Mouse (Mus musculus) ES-CJ7 (cell line): ENCODE data around the gene Plekho1.
"Not testable (repeated sequence)": the region's sequence is repeated elsewhere in the genome, so short reads cannot be mapped to it uniquely, and the experiment has no call there.

Source experiments
- DNase-seq: peaks from one replicate; pipeline ENCODE4 v3.0.0; 2011; ENCODE audit warnings: low read depth, low spot score

The Plekho1 gene

DNA sequence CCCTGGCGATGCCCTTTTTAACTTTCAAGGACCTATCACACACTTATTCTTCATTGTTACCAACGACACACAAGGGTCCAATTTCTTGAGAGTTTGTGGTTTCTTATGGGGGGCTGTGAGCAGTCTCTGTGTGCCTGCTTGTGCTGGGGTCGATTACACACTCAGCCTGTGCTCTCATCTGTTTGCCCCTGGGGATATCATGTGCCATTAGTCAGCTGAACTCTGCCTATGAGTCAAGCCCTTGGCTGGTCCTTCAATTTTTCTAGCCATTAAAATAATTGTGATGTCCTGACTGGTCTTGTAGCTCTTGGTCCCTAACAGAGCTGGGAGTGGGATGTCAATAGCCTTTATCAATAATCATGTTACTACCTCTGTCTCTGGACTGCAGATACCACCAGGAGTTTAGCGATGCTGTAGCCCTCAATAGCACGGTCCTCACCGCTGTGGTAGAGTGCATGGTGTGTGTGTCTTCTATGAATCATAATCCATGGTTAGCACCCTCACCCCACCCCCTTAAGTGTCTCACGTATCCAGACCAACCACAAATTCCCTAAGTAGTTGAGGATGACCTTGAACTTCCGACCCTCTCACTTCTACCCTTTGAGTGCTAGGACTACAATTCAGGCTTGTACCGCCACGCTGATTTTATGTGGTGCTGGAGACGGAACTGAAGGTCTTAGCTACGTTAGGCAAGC lies 15.4 kb downstream of the Plekho1 start:
- no peak for DNase-seq

DNA sequence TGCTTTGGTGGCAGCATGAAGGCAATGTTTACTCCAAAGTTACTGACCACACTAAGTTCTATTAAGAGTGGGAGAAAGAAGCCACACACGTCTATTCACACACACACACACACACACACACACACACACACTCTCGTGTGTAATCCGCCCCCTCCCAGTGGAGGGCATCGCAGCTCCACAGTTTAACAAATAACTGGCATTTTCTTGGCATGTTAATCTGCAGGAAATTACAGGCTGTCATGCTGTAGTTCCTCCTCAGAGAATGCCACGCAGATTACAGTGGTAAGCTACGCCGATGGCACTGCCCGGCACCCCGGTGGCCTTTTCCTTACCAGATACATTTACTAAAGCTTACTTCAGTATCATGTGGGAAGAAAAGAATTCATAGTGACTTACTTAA lies 17.5 kb downstream of the Plekho1 start:
- DNase-seq: no peak

DNA sequence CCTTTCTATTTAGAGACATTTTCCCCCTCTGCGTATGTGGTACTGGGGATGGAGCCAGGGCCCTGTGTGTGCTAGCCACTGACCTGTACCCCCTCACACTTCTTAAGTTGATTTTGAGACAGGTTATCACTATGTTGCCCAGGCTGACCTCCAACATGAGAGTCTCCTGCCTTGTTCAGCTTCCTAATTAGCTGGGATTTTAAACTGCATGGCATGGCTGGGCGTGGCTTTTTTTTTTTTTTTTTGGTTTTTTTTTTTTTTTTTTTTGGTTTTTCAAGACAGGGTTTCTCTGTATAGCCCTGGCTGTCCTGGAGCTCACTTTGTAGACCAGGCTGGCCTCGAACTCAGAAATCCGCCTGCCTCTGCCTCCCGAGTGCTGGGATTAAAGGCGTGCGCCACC lies 18.2 kb downstream of the Plekho1 start:
- not testable (repeated sequence) for DNase-seq

DNA sequence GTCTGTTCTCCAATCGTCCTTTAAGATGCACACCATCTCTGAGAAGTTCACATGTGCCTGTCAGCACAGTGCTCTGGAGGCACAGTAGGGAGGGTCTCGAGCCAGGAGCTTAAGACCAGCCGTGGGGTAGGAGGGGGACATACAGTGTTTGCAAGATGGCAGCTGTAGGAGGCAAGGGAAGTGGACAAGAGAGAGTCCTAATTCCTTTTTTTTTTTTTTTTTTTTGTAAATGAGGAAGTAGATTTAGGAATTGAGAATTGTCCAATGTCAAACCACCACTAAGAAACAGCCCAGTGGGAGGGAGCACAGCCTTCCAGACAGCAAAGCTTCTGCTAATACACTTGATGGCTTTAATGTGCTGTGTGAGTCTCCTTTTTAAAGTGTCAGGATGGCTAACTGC lies 18.7 kb downstream of the Plekho1 start:
- no peak for DNase-seq

DNA sequence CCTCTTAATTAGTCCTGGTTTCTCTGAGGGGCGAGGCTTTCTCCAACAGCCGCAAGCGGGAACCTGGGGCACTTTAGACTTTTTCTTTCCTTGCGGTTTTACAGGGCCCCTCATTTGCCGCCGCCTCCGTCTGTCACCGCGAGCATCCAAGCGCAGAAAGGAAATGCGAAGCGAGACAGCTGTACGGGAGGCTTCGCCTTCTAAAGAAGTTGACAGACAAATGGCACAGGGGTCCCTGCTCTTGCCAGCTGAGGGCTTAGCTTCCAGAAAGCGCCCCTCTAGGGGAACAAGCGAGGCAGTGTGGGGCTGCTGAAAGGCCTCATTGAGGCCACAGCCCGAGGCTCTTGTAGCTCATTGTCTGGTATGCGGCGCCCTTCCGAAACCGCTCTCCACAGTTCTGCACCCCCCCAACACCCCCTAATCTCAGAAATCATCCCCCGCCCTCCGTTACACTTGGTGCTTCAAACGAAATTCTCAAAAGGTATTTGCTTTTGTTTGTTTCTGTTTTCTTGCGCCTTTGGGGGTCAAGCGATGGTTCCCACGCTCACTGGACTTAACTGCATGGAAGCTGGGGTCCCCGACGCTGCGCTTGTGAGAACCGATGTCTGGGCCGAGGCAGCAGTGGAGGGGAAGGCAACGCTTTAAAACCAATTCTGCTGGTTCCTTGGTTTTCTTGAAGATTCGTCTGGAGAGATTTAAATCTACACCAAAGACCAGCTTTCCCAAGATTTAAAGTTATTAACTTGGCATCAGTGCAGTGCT lies 22.7 kb downstream of the Plekho1 start:
- no peak for DNase-seq

DNA sequence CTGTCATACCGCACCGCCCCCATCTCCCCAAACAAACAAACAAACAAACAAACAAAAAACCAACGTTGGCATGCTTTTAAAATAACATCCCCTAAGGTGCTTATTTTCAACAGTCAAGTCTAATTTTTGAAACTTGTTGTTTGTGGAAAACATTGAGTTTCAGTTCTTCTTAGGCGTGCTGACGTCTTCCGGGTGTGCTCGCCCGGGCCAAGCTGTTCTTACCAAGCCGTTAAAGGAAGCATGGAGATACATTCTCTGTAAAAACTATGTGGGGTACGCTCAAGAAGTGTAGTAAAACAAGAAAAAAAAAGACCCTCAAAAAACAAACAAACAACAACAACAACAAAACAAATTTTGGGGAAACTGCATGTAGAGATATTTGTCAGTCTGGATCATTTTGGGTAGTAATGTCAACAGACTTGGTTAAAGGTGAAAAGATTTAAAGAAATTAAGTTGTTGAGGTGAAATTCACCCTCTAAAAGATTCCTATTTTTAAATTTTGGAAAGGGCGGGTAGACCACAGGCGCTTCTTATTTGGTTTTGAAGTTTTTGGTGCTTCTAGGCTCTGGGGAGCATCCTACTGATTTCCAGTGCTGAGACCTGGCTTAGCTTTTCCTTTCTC lies 23.4 kb downstream of the Plekho1 start:
- DNase-seq: no peak

DNA sequence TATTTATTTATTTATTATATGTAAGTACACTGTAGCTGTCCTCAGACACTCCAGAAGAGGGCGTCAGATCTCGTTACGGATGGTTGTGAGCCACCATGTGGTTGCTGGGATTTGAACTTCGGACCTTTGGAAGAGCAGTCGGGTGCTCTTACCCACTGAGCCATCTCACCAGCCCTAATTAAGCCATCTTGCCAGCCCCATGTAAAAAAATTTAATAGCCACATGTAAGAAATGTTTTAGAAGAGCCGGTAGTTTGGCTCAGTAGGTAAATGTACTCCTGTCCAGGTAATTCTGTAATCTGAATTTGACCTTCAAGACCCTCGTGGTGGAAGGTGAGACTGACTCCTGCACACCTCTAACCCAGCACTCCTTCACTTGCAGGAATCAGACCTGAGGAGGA lies 25.1 kb downstream of the Plekho1 start:
- not testable (repeated sequence) for DNase-seq

DNA sequence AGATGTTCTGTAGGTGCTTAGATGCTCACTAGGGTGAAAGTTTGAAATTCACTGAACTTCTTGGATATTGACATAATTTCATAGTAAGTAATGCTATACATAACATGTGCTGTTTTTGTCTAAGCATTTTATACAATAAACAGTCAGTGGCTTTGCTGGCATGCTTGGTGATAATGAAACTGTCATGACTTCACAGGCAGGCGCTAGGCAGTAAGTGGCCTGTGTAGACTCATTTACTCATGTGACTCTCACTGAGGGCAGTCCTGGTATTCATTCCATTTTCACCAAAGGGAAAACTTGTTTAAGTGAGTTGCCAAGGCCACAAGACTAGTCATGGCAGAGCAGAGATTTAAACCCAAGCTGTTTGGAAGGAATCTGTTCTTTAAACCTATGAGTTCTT lies 26.5 kb downstream of the Plekho1 start:
- no peak for DNase-seq

DNA sequence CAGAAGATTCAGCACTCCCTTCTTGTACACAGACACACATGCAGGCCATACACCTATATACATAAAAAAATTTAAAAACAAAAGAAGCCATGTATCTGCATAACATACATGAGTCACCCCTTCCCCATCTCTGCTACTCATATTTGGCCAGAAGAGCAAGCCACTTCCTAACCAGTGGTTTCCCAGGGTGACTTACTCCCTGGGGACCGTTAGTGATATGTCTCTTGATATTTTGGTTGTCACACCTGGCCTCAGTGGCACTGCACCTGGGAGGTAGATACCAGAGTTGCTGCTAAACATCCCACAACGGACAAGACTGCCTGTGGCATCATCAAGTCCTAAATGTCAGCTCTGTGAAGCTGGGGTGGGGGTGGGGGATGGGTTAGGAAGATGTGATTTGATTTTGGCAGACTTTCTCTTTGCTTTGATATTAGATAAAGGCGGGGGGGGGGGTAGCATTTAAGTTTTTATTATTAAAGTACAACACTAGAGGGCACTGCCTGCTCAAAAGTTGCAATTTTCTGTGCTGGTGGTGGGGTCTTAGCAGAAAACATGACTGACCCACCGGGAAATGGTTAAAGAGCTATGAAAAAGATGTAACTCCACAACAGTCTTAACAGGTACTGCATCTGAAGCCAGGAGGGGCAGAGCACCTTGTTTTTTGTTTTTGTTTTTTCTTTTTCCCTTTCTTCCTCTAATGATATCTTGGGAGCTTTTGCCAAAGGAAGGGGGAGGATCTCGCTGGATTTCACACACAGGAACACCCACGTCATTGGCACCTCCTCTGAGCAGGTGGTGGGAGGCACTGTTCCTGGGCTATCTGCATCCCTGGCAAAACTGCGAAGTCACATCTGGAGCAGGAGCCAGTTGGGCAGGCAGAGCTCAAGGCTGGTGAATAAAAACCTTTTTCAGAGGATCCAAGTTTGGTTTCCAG lies 30.0 kb downstream of the Plekho1 start:
- peak; percentile 52 for DNase-seq

DNA sequence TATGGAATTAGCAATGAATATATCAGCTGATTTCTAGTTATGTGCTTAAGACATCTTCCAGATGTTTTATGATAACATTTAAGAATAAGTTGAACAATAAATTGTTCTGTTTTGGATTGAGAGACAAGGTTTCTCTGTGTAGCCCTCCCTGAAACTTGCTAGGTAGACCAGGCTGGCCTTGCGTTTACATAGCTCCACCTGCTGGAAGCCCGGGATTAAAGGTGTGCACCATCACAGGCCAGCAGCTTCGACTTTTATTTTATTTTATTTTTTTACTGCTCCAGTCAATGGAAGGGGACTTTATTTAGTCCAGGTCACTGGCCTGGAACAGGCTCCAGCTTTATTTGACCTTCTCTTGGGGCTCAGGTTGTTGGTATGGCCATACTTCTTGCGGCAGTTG lies 32.1 kb downstream of the Plekho1 start:
- no peak for DNase-seq

DNA sequence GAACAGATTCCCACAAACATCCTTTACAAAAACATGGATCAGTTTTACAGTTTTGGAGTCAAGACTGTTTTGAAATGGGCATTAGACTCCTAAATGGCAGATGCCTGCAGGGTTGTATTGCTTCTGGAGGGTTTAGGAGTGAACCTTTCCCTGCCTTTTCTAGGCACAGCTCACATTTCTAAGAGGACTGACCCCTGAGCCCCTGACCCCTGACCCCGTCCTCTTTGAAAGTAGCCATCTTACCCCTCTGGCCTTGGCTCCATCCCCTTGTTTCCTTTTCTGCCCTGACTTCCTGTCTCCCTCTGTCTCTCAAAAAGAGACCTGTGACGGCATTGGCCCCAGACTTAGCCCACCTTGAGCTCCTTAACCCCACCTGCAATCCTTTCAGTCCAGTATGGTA lies 32.6 kb downstream of the Plekho1 start:
- no peak for DNase-seq

DNA sequence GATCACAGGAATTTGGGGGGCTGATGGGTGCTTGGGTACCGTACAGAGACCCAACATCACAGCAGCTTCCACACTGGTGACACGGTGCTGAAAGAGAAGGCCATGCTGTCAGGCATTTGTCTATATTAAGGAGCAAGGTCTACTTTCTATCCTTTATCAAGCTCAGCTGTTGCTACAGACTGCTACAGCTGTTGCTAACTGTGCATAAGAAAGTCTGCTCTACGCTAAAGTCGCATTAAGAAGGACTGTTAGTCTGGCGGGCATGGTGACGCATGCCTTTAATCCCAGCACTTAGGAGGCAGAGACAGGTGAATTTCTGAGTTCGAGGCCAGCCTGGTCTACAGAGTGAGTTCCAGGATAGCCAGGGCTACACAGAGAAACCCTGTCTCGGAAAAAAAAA lies 33.6 kb downstream of the Plekho1 start:
- not testable (repeated sequence) for DNase-seq

DNA sequence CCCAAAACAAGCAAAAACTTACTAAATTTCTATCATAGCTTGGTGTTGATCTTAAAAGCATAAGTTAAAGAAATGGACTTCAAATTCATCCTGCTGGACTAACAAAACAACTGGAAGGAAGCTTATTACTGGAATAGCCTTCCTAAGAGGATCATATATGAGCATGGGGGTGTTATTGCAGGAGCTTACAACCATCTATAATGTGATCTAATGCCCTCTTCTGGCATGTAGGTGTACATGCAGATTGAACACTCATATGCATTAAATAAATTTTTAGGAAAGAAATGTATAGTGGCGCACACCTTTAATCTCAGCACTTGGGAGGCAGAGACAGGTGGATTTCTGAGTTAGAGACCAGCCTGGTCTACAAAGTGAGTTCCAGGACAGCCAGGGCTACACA lies 36.0 kb downstream of the Plekho1 start:
- no peak for DNase-seq

DNA sequence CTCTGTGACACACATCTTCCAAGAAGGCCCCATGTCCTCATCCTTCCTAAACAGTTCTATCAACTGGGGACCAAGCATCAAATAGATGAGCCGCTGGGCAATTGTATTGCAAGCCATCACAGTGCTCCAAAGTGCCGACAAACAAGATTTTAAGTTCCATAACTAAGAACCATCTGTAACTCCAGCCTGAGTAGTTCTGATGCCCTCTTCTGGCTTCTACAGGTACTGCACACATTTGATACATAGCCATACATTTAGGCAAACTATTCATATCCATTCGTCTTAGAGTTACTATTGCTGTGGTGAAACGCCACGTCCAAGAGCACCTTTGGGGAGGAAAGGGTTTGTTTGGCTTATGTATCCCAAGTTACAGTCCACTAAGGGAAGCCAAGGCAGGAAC lies 36.7 kb downstream of the Plekho1 start:
- peak; percentile 66 for DNase-seq

DNA sequence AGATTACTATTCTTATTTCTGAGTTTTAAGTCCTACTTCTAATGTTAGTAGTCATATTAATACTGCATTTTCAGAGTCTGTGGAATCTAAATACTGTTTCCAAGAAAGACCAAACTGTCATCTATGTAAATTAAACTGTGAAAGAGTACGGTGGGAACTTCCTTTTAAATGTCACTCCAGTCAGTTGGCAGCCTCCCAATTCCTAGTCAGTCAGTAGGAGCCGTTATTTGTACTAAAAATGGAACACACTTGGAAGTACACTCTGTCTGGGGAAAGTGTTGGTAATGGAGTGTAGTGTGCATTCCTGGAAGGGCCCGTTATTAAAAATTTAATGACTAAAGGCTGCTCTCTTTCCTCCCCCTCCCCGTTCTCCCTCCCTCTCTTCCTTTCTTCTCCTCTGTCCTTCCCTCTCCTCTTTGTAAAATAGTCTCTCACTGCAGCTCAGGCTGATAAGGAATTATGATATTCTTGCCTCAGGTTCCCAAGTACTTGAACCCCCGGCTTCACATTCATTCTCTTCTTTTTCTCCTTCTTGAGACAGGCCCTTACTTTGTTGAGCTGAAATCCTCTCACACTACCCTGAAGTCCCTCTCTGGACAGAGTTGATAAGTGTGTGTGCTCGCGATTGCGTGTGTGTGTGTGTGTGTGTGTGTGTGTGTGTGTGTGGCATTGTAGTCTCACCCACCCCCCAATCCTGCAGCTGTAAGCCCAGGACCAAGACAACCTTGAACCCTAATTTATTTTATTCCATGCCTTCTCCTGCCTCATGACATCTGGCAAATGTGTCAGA lies 38.2 kb downstream of the Plekho1 start:
- DNase-seq: no peak

DNA sequence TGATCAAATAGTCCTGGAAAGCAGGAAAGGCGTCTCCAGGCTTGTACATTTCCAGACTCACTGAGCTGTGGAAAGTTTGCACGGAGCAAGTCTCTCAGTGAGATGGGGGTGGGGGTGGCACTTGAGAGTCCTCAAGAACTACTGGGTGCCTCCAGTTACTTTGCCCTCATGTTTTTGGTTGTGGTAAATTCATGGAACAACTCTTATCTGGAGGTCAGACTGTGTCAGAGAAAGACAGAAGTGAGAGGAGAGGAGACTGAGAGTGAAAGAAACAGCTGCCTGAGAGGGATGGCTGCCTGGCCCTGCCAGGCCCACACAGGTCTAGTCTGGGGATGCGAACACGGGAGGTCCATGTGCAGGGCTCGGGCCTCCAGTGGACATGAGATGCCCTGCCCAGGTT lies 40.5 kb downstream of the Plekho1 start:
- DNase-seq: no peak

DNA sequence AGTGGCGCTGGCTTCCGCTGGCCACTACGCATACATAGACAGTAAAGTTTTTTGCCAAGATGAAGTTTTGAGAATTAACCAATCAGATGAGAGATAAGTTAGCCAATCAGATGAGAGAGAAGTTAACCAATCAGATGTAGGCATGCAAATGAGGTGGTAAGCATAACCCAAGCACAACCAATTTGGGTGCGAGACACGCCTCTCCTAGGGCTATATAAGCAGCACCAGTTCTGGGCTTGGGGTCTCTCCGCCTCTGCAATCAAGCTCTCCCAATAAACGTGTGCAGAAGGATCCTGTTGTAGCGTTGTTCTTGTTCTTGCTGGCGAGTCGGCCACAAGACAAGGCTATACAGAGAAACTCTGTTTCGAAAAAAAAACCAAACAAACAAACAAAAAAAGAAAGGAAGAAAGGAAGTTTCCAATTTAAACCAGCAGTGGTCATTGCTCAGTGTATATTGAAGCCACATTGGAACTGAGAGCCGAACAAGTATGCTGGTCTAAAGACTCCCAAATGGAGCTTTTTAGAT lies 41.1 kb downstream of the Plekho1 start:
- DNase-seq: peak; percentile 44

DNA sequence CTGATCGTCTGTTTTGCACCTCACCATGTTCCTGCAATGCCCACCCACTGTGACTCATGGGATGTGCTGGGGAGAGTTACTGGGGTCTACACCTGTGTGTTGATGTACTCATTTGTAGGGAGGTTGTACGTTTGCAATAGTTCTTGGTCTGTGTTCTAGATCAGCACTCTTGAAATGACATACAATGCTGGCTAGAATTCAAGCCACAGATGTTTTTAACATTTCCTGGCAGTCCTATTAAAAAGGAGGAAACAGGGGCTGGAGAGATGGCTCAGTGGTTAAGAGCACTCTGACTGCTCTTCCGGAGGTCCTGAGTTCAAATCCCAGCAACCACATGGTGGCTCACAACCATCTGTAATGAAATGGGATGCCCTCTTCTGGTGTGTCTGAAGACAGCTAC lies 42.3 kb downstream of the Plekho1 start:
- DNase-seq: no peak

DNA sequence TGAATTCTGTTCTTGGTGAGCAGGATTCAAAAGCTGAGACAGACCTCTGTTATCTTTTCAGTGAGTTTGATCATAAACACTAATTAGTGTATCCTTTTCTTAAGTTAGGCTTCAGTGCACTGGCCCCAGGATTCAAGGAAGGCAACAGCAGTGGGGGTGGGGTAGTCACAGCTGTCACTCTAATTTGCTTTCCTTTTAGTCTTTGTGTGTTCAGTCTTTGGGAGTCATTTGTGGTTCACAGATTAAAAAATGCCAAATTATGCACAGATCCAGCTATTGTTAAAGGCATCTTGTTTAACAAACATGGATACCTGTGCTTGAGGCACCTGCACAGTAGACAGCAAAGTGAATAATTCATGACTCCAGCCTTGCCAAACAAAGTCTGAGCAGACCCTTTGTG lies 42.8 kb downstream of the Plekho1 start:
- DNase-seq: no peak

DNA sequence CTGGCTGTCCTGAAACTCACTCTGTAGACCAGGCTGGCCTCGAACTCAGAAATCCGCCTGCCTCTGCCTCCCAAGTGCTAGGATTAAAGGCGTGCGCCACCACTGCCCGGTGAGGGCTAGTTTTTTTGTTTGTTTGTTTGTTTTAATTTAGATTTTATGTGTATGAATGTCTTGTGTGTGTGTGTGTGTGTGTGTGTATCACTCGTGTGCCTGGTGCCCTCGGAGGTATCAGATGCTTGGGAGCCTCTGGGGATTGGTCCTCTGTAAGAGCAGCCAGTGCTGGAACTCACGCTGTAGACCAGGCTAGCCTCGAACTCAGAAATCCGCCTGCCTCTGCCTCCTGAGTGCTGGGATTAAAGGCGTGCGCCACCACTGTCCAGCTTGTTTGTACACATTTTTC lies 44.2 kb downstream of the Plekho1 start:
- DNase-seq: not testable (repeated sequence)
